Mouse (Mus musculus) ES-E14 (cell line): ENCODE measurements around the gene Rnf187. TPM values are rescaled to one million over a fixed set of nuclear protein-coding genes. Genes with fewer than 3 reads are reported as not detected.

ENCODE experiments used
- DNase-seq: peaks from one replicate; pipeline ENCODE4 v3.0.0-alpha.2; 2013; ENCODE audit warnings: low read depth, low spot score
- H3K27ac ChIP-seq: 2 replicates; pipeline ENCODE4 v1.5.1; 2012; ENCODE audit warnings: low read depth, mild to moderate bottlenecking, low read length, moderate library complexity, mixed read lengths; ENCODE audit not compliant: poor library complexity, insufficient read depth, severe bottlenecking
- H3K36me3 ChIP-seq: 2 replicates; pipeline ENCODE4 v1.6.1; 2012; ENCODE audit warnings: mild to moderate bottlenecking, low read length, moderate library complexity, mixed read lengths; ENCODE audit not compliant: control insufficient read depth, poor library complexity, insufficient read depth, severe bottlenecking
- H3K4me1 ChIP-seq, 2 experiments: fragments of 150-350 bp in 1 of 2; sonication (generic) in 1 of 2; 2 replicates each; pipeline ENCODE4 v1.6.1; 2012; ENCODE audit warnings: low read length in 2 of 2, mild to moderate bottlenecking in 1 of 2, mixed read lengths in 1 of 2; ENCODE audit not compliant: control insufficient read depth in 2 of 2, insufficient read depth in 2 of 2, poor library complexity in 1 of 2
- H3K4me3 ChIP-seq, 2 experiments: fragments of 150-350 bp in 1 of 2; sonication (generic) in 1 of 2; 2 replicates each; pipeline ENCODE4 v1.5.1; 2012; ENCODE audit warnings: low read length in 2 of 2, low read depth in 1 of 2, mild to moderate bottlenecking in 1 of 2, mixed read lengths in 1 of 2; ENCODE audit not compliant: insufficient read depth in 1 of 2, poor library complexity in 1 of 2, severe bottlenecking in 1 of 2
- H3K9ac ChIP-seq: 2 replicates; pipeline ENCODE4 v1.6.1; 2012; ENCODE audit warnings: low read depth, mild to moderate bottlenecking, low read length, mixed read lengths; ENCODE audit not compliant: poor library complexity, insufficient read depth, severe bottlenecking
- H3K9me3 ChIP-seq: fragments of 150-350 bp; sonication (generic); 2 replicates; pipeline ENCODE4 v1.6.1; 2012; ENCODE audit warnings: low read depth, mild to moderate bottlenecking, low read length; ENCODE audit not compliant: control insufficient read depth, insufficient read depth
- CHD2 ChIP-seq: IDR thresholded peaks from 2 replicates; pipeline ENCODE4 v1.6.1; 2014; ENCODE audit warnings: mild to moderate bottlenecking, low read depth, low read length, inconsistent platforms
- HCFC1 ChIP-seq: IDR thresholded peaks from 2 replicates; pipeline ENCODE4 v1.6.1; 2012; ENCODE audit warnings: low read length, inconsistent platforms, borderline replicate concordance; ENCODE audit not compliant: insufficient read depth
- MAFK ChIP-seq: IDR thresholded peaks from 2 replicates; pipeline ENCODE4 v1.6.1; 2014; ENCODE audit warnings: mild to moderate bottlenecking, low read depth, low read length, inconsistent platforms; ENCODE audit not compliant: insufficient read depth
- ZC3H11A ChIP-seq: IDR thresholded peaks from 2 replicates; pipeline ENCODE4 v1.6.1; 2012; ENCODE audit warnings: low read depth, mild to moderate bottlenecking, inconsistent platforms, low read length, borderline replicate concordance
- ZNF384 ChIP-seq: IDR thresholded peaks from 2 replicates; pipeline ENCODE4 v1.6.1; 2012; ENCODE audit warnings: low read depth, low read length, inconsistent platforms
- in situ Hi-C, 2 experiments: fragments of 600-800 bp; cut with MboI; formaldehyde crosslinking; loops; one replicate each; pipeline ENCODE4 v1.15.1; 2025; ENCODE audit warnings: low sequenced_read_pairs in 2 of 2, inconsistent platforms in 1 of 2; ENCODE audit not compliant: unreplicated experiment in 2 of 2
- total RNA-seq: library from RNA; depleted of rRNA; stranded (reverse); fragments of 300-350 nt; gene quantifications from 2 replicates; pipeline ENCODE4 v1.2.3, GENCODE M21; 2012; rRNA removed

The Rnf187 gene
- total RNA-seq, result 104 and 115 TPM in 2 replicates

DNA sequence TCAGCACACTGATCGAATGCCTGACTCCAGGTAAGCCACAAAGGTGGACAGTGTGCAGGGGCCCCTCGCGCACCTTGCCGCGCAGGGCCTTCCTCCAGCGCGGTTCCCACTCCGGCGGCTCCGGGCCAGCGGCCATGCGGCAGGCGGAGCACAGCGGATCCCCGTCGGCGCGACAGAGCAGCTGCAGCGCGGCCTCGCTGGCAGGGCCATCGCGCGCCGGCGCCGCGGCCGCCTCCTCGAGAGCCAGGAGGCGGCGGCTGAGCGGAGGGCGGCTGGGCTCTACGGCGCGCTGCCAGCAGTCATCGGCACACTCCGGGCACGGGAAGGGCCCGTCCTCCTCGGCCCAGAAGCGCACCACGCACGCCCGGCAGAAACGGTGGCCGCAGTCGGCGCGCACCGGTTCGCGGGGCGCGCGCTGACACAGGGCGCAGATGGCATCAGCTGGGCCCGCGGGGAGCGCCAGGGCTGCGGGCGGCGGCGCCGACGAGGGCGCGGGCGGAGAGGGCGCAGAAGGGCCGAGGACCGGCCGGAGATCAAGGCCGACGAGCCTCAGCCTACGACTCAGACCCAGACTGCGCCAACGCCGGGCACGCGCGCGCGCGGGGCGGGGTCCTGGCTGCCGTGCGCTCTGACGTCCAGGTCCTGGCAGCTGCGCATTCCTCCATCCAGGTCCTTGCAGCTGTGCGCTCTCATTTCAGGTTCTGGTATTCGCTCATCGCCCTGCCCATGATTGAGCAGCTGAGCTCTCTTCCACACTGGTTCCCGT lies at the start of gene Rnf187:
TSS of gene Rnf187 (minus strand) at position 595 of the 766 bp plus-strand sequence.
- Histone ChIP-seq H3K4me1 (no peaks in the 10 kb centered on the region), H3K4me3 (peak within 1 kb of the TSS; percentile 87 to 94), H3K27ac (no peak within 1 kb of the TSS), H3K9me3 (no peaks in the 10 kb centered on the region), H3K9ac (peak within 1 kb of the TSS; percentile 90), H3K36me3 (peaks cover 17% of the 10 kb centered on the region)
- DNase-seq, result peak; percentile 85
- TF ChIP-seq ZC3H11A (no peak), HCFC1 (peak; percentile 50; the same call in 1 of the 2 replicates), CHD2 (no peak)
- in situ Hi-C loops, result no loop called here

- no peak for DNase-seq
- Histone ChIP-seq H3K36me3 (peaks cover 57% of the 10 kb centered on the region), H3K27ac (no peak overlapping the region), H3K9ac (no peak overlapping the region), H3K4me1 (peaks cover 0 to 9% of the 10 kb centered on the region in 2 experiments; a peak in 1 of 4 replicates), H3K9me3 (no peaks in the 10 kb centered on the region), H3K4me3 (no peak overlapping the region)
- in situ Hi-C loops, result no loop called here
- TF ChIP-seq HCFC1 (no peak), ZNF384 (no peak), CHD2 (no peak), MAFK (no peak), ZC3H11A (no peak)
These were observed 46.7 kb upstream of the Rnf187 start for GRCm38 (mm10) chr11:58985299-58985917.

GRCm38 (mm10) chr11:58984657-58985056 lies 45.9 kb upstream of the Rnf187 start:
- H3K36me3 ChIP-seq, result peaks cover 56% of the 10 kb centered on the region
- no peak overlapping the region for H3K4me3 ChIP-seq
- H3K9me3 ChIP-seq, result no peaks in the 10 kb centered on the region
- in situ Hi-C loops, result no loop called here
- DNase-seq, result no peak
- peaks cover 0 to 12% of the 10 kb centered on the region in 2 experiments; a peak in 2 of 4 replicates for H3K4me1 ChIP-seq
- H3K9ac ChIP-seq, result no peak overlapping the region
- no peak overlapping the region for H3K27ac ChIP-seq
- TF ChIP-seq HCFC1 (no peak), MAFK (no peak), ZC3H11A (no peak), CHD2 (no peak), ZNF384 (no peak)

- in situ Hi-C loops, result no loop called here
- Histone ChIP-seq H3K27ac (no peak overlapping the region), H3K4me3 (no peak overlapping the region), H3K4me1 (peaks cover 3 to 16% of the 10 kb centered on the region in 2 experiments; a peak in 3 of 4 replicates), H3K36me3 (peaks cover 49% of the 10 kb centered on the region), H3K9ac (no peak overlapping the region), H3K9me3 (no peaks in the 10 kb centered on the region)
- DNase-seq, result no peak
- TF ChIP-seq CHD2, result no peak
- no peak for TF ChIP-seq ZC3H11A
- TF ChIP-seq ZNF384, result no peak
- TF ChIP-seq HCFC1, result no peak
- TF ChIP-seq MAFK, result no peak
These were observed 45.1 kb upstream of the Rnf187 start for GRCm38 (mm10) chr11:58983691-58984341.
